1 mouse cellular context compared by ENCODE assay signal in genomic region chr5:125354885-125355492, GRCm38 (mm10).
TF ChIP-seq lines count a peak whose summit lies in the region.

No protein-coding gene starts in this region.

TF ChIP-seq in MEL, 35 proteins besides CTCF, POLR2A, EP300 and RAD21 (continued from another document):
- no peak for TF ChIP-seq GABPA (IDR thresholded peaks at IDR 0.05; ENCODE audit: low read depth, low read length)
- TF ChIP-seq HCFC1 (IDR thresholded peaks at IDR 0.05; ENCODE audit: low read depth, low read length), result no peak
- TF ChIP-seq KAT2A (conservative IDR thresholded peaks at IDR 0.05; ENCODE audit: low read depth, low read length), result no peak
- no peak for TF ChIP-seq POLR2AphosphoS5 (IDR thresholded peaks at IDR 0.05; ENCODE audit: borderline replicate concordance, low read depth, low read length)
- TF ChIP-seq SIN3A (IDR thresholded peaks at IDR 0.05; ENCODE audit: low read length), result no peak
- no peak for TF ChIP-seq ETS1 (IDR thresholded peaks at IDR 0.05; ENCODE audit: low read depth, low read length)
- no peak for TF ChIP-seq POLR2AphosphoS2 (IDR thresholded peaks at IDR 0.05; ENCODE audit: low read length)
- TF ChIP-seq TAL1 (IDR thresholded peaks at IDR 0.05; ENCODE audit: low read length), result no peak
- 0 out of 2 replicates have a peak, but pooled peaks have one; percentile 40 for TF ChIP-seq MYC (IDR thresholded peaks at IDR 0.05; ENCODE audit: low read depth, low read length)
- TF ChIP-seq NELFE (IDR thresholded peaks at IDR 0.05; ENCODE audit: low read depth, low read length), result no peak
- TF ChIP-seq MXI1 (IDR thresholded peaks at IDR 0.05; ENCODE audit: low read depth, low read length), result no peak
- no peak for TF ChIP-seq BHLHE40 (IDR thresholded peaks at IDR 0.05; ENCODE audit: borderline replicate concordance, low read depth, low read length)
- TF ChIP-seq CHD1 (IDR thresholded peaks at IDR 0.05; ENCODE audit: low read depth, low read length), result no peak
- no peak for TF ChIP-seq JUND (IDR thresholded peaks at IDR 0.05; ENCODE audit: low read depth, low read length)
- peak in 1 of 2 experiments; percentile 36; a peak in 1 of 4 replicates for TF ChIP-seq USF2 (IDR thresholded peaks at IDR 0.05; ENCODE audit: borderline replicate concordance in 1 of 2, insufficient read depth in 1 of 2, low read depth in 1 of 2, low read length in 2 of 2)
- TF ChIP-seq TBP (IDR thresholded peaks at IDR 0.05; ENCODE audit: low read depth, low read length), result no peak
- no peak for TF ChIP-seq SMC3 (IDR thresholded peaks at IDR 0.05; ENCODE audit: low read depth, low read length)
- no peak for TF ChIP-seq RCOR1 (IDR thresholded peaks at IDR 0.05; ENCODE audit: low read depth, low read length)
- no peak for TF ChIP-seq ZC3H11A (IDR thresholded peaks at IDR 0.05; ENCODE audit: low read depth, low read length)
- no peak for TF ChIP-seq GATA1 (IDR thresholded peaks at IDR 0.05; ENCODE audit: low read depth, low read length)
- TF ChIP-seq MEF2A (IDR thresholded peaks at IDR 0.05; ENCODE audit: extremely low read depth, insufficient replicate concordance, low read depth, low read length, poor library complexity, severe bottlenecking), result no peak
- no peak for TF ChIP-seq ZNF384 (IDR thresholded peaks at IDR 0.05; ENCODE audit: low read depth, low read length)
- TF ChIP-seq TCF12 (IDR thresholded peaks at IDR 0.05; ENCODE audit: low read depth, low read length), result no peak
- TF ChIP-seq MAZ (IDR thresholded peaks at IDR 0.05; ENCODE audit: low read depth, low read length), result 0 out of 2 replicates have a peak, but pooled peaks have one; percentile 47
- no peak for TF ChIP-seq MAFK (IDR thresholded peaks at IDR 0.05; ENCODE audit: borderline replicate concordance, low read depth, low read length)
- TF ChIP-seq E2F4 (IDR thresholded peaks at IDR 0.05; ENCODE audit: borderline replicate concordance, low read depth, low read length), result no peak
- TF ChIP-seq ZMIZ1 (IDR thresholded peaks at IDR 0.05; ENCODE audit: low read depth, low read length), result no peak
- TF ChIP-seq MAX (IDR thresholded peaks at IDR 0.05; ENCODE audit: low read length), result peak; percentile 46; the same call in 1 of the 2 replicates
- TF ChIP-seq UBTF (IDR thresholded peaks at IDR 0.05; ENCODE audit: borderline replicate concordance, insufficient read depth, low read depth, low read length), result no peak
- TF ChIP-seq ZKSCAN1 (IDR thresholded peaks at IDR 0.05; ENCODE audit: low read depth, low read length), result no peak
- TF ChIP-seq CHD2 (IDR thresholded peaks at IDR 0.05; ENCODE audit: low read length), result no peak
- TF ChIP-seq NRF1 (IDR thresholded peaks at IDR 0.05; ENCODE audit: insufficient read depth, low read depth, low read length, poor library complexity, severe bottlenecking), result no peak
